Mouse (Mus musculus) embryonic facial prominence, embryonic 12.5 days (tissue): ENCODE results near the gene Myof. TPM values are rescaled to one million over a fixed set of nuclear protein-coding genes. Genes with fewer than 3 reads are reported as not detected.

Experiments
- ATAC-seq: fragments of 200-750 bp; cut with Nextera tagmentation; 2 replicates; pipeline ENCODE4 v1.8.0; 2017; ENCODE audit not compliant: insufficient number of reproducible peaks, insufficient read depth, low FRiP score, low TSS enrichment
- H3K27ac ChIP-seq: fragments of 300-500 bp; sonication (generic); 2 replicates; pipeline ENCODE4 v1.5.1; 2016; ENCODE audit warnings: mild to moderate bottlenecking
- H3K27me3 ChIP-seq: fragments of 300-500 bp; sonication (generic); 2 replicates; pipeline ENCODE4 v1.6.1; 2016; ENCODE audit warnings: mild to moderate bottlenecking, moderate library complexity
- H3K36me3 ChIP-seq: fragments of 300-500 bp; sonication (generic); 2 replicates; pipeline ENCODE4 v1.6.1; 2016; ENCODE audit warnings: mild to moderate bottlenecking
- H3K4me1 ChIP-seq: fragments of 300-500 bp; sonication (generic); 2 replicates; pipeline ENCODE4 v1.6.1; 2016
- H3K4me2 ChIP-seq: fragments of 300-500 bp; sonication (generic); replicated peaks from 2 replicates; pipeline ENCODE4 v1.6.1; 2016; ENCODE audit warnings: mild to moderate bottlenecking, moderate library complexity
- H3K4me3 ChIP-seq: fragments of 300-500 bp; sonication (generic); 2 replicates; pipeline ENCODE4 v1.5.1; 2016; ENCODE audit warnings: mild to moderate bottlenecking
- H3K9ac ChIP-seq: fragments of 300-500 bp; sonication (generic); 2 replicates; pipeline ENCODE4 v1.6.1; 2016; ENCODE audit warnings: mild to moderate bottlenecking, moderate library complexity
- H3K9me3 ChIP-seq: fragments of 300-500 bp; sonication (generic); 2 replicates; pipeline ENCODE4 v1.6.1; 2016; ENCODE audit warnings: mild to moderate bottlenecking, moderate library complexity
- WGBS: fragments of 180-500 bp; shearing (Covaris S2); methylation state at CpG from one replicate; pipeline ENCODE4 v1.1.7; 2016; 5-methylcytosine and 5-hydroxymethylcytosine counted together
- polyA plus RNA-seq: library from polyadenylated mRNA; unstranded; fragments of >200 nt; fragmentation: Nextera tagmentation; extraction: Ambion mirVana; gene quantifications from 2 replicates; pipeline ENCODE4 v1.2.1, GENCODE M21; 2016

The Myof gene
- polyA plus RNA-seq, 1 experiment from 2014 or later, result 15.0 TPM

- 78% methylated on average over 2 of the region's 2 CpGs for WGBS
- no peak for ATAC-seq
Measured at GRCm38 (mm10) chr19:38038267-38038666, 5.1 kb downstream of the Myof start.

GRCm38 (mm10) chr19:38035766-38036165, 7.6 kb downstream of the Myof start:
- Histone ChIP-seq H3K27ac (no peak overlapping the region), H3K27me3 (no peaks in the 10 kb centered on the region), H3K4me1 (0 out of 2 replicates have a peak, but pooled peaks cover 4% of the 10 kb centered on the region), H3K9me3 (no peaks in the 10 kb centered on the region), H3K4me3 (no peak overlapping the region), H3K4me2 (no peak overlapping the region), H3K9ac (no peak overlapping the region), H3K36me3 (no peaks in the 10 kb centered on the region)
- 67% methylated on average over 2 of the region's 2 CpGs for WGBS
- no peak for ATAC-seq

More at GRCm38 (mm10) chr19:38038267-38038666, 5.1 kb downstream of the Myof start:
- Histone ChIP-seq H3K36me3 (no peaks in the 10 kb centered on the region), H3K4me3 (no peak overlapping the region), H3K27me3 (no peaks in the 10 kb centered on the region), H3K4me1 (peaks cover 12% of the 10 kb centered on the region), H3K4me2 (no peak overlapping the region), H3K27ac (no peak overlapping the region), H3K9me3 (no peaks in the 10 kb centered on the region), H3K9ac (no peak overlapping the region)

DNA sequence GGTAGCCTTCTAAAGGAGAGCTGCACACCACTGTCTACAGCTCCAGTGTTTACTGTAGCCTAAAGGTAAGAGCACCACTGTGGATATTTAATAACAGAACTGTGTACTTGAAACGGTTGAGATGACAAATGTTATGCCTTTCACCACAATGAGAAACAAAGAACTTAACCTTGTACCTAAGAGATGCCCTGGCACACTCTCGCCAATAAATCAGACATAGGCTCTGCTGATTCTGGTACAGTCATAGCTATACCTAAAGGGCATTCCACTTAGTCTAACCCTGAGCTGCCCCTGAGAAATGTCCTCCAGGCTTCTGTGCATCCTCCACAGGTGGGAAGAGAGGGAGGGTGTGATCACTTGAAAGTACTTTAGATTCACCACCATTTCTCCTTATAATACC, 8.7 kb downstream of the Myof start:
- Histone ChIP-seq H3K9me3 (no peaks in the 10 kb centered on the region), H3K9ac (no peak overlapping the region), H3K27ac (no peak overlapping the region), H3K4me3 (no peak overlapping the region), H3K36me3 (no peaks in the 10 kb centered on the region), H3K4me2 (no peak overlapping the region), H3K27me3 (no peaks in the 10 kb centered on the region), H3K4me1 (peaks cover 8% of the 10 kb centered on the region; the same call in 1 of the 2 replicates)
- 89% methylated on average over 2 of the region's 2 CpGs for WGBS
- no peak for ATAC-seq

- no peaks in the 10 kb centered on the region for H3K27me3 ChIP-seq
- H3K9me3 ChIP-seq, result no peaks in the 10 kb centered on the region
- WGBS, result 71% methylated on average over 2 of the region's 2 CpGs
- ATAC-seq, result no peak
- no peaks in the 10 kb centered on the region for H3K36me3 ChIP-seq
- H3K9ac ChIP-seq, result no peak overlapping the region
- no peak overlapping the region for H3K4me2 ChIP-seq
- no peak overlapping the region for H3K4me3 ChIP-seq
- H3K4me1 ChIP-seq, result peaks cover 8% of the 10 kb centered on the region; the same call in 1 of the 2 replicates
- H3K27ac ChIP-seq, result no peak overlapping the region
Measured at GRCm38 (mm10) chr19:38033735-38034057, 9.7 kb downstream of the Myof start.

GRCm38 (mm10) chr19:38032993-38033734, 10.2 kb downstream of the Myof start:
- WGBS, result 82% methylated on average over 15 of the region's 15 CpGs
- no peak for ATAC-seq
- no peak overlapping the region for H3K4me3 ChIP-seq

GRCm38 (mm10) chr19:38031144-38031543, 12.2 kb downstream of the Myof start:
- no peaks in the 10 kb centered on the region for H3K9me3 ChIP-seq
- H3K9ac ChIP-seq, result no peak overlapping the region
- H3K27me3 ChIP-seq, result no peaks in the 10 kb centered on the region
- WGBS, result 69% methylated on average over 9 of the region's 9 CpGs
- no peak overlapping the region for H3K4me3 ChIP-seq
- H3K4me1 ChIP-seq, result peaks cover 11% of the 10 kb centered on the region; the same call in 1 of the 2 replicates
- no peak; the same call in 1 of the 2 replicates for ATAC-seq
- peak overlapping the region; percentile 25 for H3K4me2 ChIP-seq
- H3K36me3 ChIP-seq, result no peaks in the 10 kb centered on the region
- no peak overlapping the region for H3K27ac ChIP-seq

More at GRCm38 (mm10) chr19:38032993-38033734, 10.2 kb downstream of the Myof start:
- Histone ChIP-seq H3K27me3 (no peaks in the 10 kb centered on the region), H3K36me3 (no peaks in the 10 kb centered on the region), H3K27ac (no peak overlapping the region), H3K9me3 (no peaks in the 10 kb centered on the region), H3K9ac (no peak overlapping the region), H3K4me2 (no peak overlapping the region), H3K4me1 (peaks cover 8% of the 10 kb centered on the region; the same call in 1 of the 2 replicates)

DNA sequence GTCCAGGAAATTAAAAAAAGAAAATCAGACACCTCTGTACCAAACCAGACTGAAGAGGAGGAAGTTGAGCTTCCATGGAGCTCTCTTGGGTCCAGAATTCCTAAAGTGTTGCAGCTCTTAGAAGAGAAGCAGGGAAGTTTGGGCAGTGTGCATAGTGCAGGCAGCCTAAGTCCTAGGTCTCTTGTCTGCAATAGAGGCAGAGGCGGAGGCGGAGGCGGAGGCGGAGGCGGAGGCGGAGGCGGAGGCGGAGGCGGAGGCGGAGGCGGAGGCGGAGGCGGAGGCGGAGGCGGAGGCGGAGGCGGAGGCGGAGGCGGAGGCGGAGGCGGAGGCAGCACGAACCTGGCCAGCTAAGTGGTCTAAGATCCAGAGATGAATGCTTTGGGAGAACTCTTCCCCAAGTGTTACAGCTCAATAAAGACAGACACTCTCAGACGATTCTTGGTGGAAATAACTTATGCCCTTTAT, 12.7 kb downstream of the Myof start:
- no peaks in the 10 kb centered on the region for H3K27me3 ChIP-seq
- no peaks in the 10 kb centered on the region for H3K36me3 ChIP-seq
- H3K9ac ChIP-seq, result no peak overlapping the region
- WGBS, result under 1% methylated on average over 23 of the region's 23 CpGs
- peaks cover 12% of the 10 kb centered on the region; the same call in 1 of the 2 replicates for H3K4me1 ChIP-seq
- H3K4me3 ChIP-seq, result no peak overlapping the region
- no peak overlapping the region for H3K27ac ChIP-seq
- H3K9me3 ChIP-seq, result no peaks in the 10 kb centered on the region
- H3K4me2 ChIP-seq, result peak overlapping the region; percentile 25
- ATAC-seq, result peak; percentile 71; the same call in 1 of the 2 replicates

- Histone ChIP-seq H3K4me3 (no peak overlapping the region), H3K27ac (no peak overlapping the region), H3K9me3 (no peaks in the 10 kb centered on the region), H3K4me1 (peaks cover 16% of the 10 kb centered on the region), H3K9ac (no peak overlapping the region), H3K27me3 (no peaks in the 10 kb centered on the region), H3K36me3 (no peaks in the 10 kb centered on the region), H3K4me2 (no peak overlapping the region)
- WGBS, result 60% methylated on average over 2 of the region's 3 CpGs
- no peak for ATAC-seq
Measured at GRCm38 (mm10) chr19:38029871-38030270, 13.5 kb downstream of the Myof start.

- Histone ChIP-seq H3K36me3 (no peaks in the 10 kb centered on the region), H3K27me3 (no peaks in the 10 kb centered on the region), H3K27ac (no peak overlapping the region), H3K4me1 (peaks cover 16% of the 10 kb centered on the region), H3K9me3 (no peaks in the 10 kb centered on the region), H3K4me2 (no peak overlapping the region), H3K4me3 (no peak overlapping the region), H3K9ac (no peak overlapping the region)
- no peak for ATAC-seq
- 94% methylated on average over 3 of the region's 3 CpGs for WGBS
Measured at GRCm38 (mm10) chr19:38029292-38029691, 14.1 kb downstream of the Myof start.

DNA sequence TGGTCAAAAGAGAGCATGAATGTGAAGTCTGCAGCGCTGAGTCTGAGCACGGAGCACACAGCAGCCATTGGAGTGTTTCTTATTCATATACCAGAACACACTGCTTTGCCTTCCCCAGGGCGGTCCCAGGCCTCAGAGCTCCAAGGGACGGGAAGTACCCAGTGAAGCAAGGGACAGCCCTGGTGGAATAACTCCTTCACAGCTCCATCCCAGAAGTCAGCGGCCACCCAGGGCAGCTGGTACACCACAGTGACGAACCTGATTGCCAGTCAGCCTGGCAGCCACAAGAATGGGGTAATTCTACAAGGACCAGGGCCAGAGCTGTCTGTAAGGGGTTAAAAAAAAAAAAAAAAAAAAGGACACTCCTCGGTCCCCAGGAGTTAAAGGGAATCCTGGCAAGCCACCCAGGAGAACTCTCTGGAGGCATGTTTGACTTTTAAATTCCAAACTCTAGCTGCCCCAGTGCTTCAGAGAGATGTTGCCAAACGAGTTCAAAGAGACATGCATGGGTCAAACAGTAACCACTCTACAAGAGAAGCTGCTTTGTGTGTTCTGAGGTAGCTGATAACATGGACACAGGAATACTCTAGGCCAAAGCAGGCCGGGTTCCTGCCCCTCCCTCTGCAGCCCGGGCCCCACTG, 15.4 kb downstream of the Myof start:
- WGBS, result 62% methylated on average over 10 of the region's 10 CpGs
- ATAC-seq, result no peak
- H3K4me1 ChIP-seq, result peaks cover 12% of the 10 kb centered on the region
- H3K9me3 ChIP-seq, result no peaks in the 10 kb centered on the region
- no peak overlapping the region for H3K9ac ChIP-seq
- H3K36me3 ChIP-seq, result no peaks in the 10 kb centered on the region
- no peaks in the 10 kb centered on the region for H3K27me3 ChIP-seq
- H3K27ac ChIP-seq, result no peak overlapping the region
- H3K4me2 ChIP-seq, result no peak overlapping the region
- no peak overlapping the region for H3K4me3 ChIP-seq

DNA sequence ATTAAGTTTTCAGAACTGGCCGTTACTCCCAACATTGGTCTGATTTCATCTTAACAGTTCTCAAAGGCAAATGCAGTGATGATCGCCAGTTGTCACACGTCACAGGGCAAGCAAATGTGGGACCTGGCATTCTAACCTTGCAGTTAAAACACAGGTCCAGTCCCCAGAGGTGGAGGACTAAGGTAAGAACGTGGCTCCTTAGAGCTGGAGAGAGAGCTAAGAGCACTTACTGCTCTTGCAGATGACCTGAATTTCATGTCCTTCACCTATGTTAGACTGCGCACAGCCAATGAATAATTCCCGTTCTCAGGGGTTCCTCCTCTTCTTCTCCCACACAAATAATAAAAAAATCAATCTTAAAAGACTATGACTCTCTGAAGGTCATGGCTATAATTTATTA, 16.0 kb downstream of the Myof start:
- Histone ChIP-seq H3K36me3 (no peaks in the 10 kb centered on the region), H3K4me2 (no peak overlapping the region), H3K9ac (no peak overlapping the region), H3K4me1 (peaks cover 12% of the 10 kb centered on the region), H3K27me3 (no peaks in the 10 kb centered on the region), H3K4me3 (no peak overlapping the region), H3K9me3 (no peaks in the 10 kb centered on the region), H3K27ac (no peak overlapping the region)
- ATAC-seq, result no peak
- WGBS, result 86% methylated on average over 6 of the region's 6 CpGs

GRCm38 (mm10) chr19:38026211-38026624, 17.2 kb downstream of the Myof start:
- 63% methylated on average over 8 of the region's 8 CpGs for WGBS
- Histone ChIP-seq H3K4me2 (no peak overlapping the region), H3K4me1 (peaks cover 12% of the 10 kb centered on the region), H3K4me3 (no peak overlapping the region), H3K9me3 (no peaks in the 10 kb centered on the region), H3K27me3 (no peaks in the 10 kb centered on the region), H3K27ac (no peak overlapping the region), H3K9ac (no peak overlapping the region), H3K36me3 (no peaks in the 10 kb centered on the region)
- no peak for ATAC-seq
